ENCODE assay signal across 18 mouse cellular contexts in the genomic region with DNA sequence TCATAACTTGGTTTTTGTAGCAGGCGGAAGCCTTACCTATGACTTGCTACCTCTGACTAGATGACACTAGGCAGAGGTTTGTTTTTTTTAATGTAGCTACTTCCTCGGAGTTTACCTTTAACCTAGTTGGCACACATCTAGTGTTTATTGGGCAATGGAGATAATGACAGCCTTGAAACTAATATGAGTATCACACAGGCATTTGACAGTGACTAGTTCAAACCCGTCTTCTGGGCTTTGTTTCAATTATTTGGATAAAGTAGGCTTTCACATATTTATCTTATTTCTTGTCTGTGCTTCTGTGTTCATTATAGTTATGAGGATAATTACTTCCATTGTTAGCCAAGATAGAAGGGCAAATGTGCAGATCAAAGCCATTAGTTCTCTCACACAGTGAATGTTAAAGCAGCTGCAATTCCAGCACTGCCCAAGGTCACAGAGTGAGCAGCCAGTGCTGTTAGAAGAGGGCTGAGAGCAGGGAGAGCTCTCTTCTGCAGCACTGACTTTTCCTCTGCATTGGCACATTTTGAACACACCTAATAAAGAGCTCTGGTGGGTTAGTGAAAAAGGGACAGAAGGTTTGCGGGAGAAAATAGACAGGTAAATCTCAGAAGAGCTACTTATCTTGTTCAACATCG. TPM values are rescaled to one million over a fixed set of nuclear protein-coding genes. Genes with fewer than 3 reads are reported as not detected.
DNase-seq lines count a peak whose midpoint lies in the region; ATAC-seq and TF ChIP-seq lines count a peak whose summit lies in the region.
"Had no signal": no experiment of that assay in that cellular context is flagged by ENCODE, and none has a peak within 500 bp of the region (broad histone marks: within the 10 kb centered on the region; RNA-seq: fewer than 3 reads in every experiment).

No protein-coding gene starts in this region.

- WGBS in liver, adult 2 months = 46% methylated on average over 5 of the region's 5 CpGs
- WGBS in liver, embryonic 12.5 days (ENCODE audit: insufficient replicate concordance) = 71% methylated on average over 5 of the region's 5 CpGs
- WGBS in embryonic facial prominence, embryonic 15.5 days = 69% methylated on average over 5 of the region's 5 CpGs
- 70% methylated on average over 5 of the region's 5 CpGs for WGBS in intestine, embryonic 16.5 days

- peaks cover 69% of the 10 kb centered on the region for H3K36me3 ChIP-seq in liver, adult 2 months (ENCODE audit: control insufficient read depth, insufficient read depth, low read length)
- H3K36me3 ChIP-seq in liver, embryonic 12.5 days = peaks cover 84% of the 10 kb centered on the region
- H3K36me3 ChIP-seq in embryonic facial prominence, embryonic 15.5 days = peaks cover 60% of the 10 kb centered on the region
- no peaks in the 10 kb centered on the region for H3K36me3 ChIP-seq in intestine, embryonic 16.5 days (ENCODE audit: control insufficient read depth, insufficient read depth, low read length)

- H3K4me2 ChIP-seq in liver, embryonic 12.5 days = no peak overlapping the region
- no peak overlapping the region for H3K4me2 ChIP-seq in embryonic facial prominence, embryonic 15.5 days (replicated peaks)
- no peak overlapping the region for H3K4me2 ChIP-seq in intestine, embryonic 16.5 days (ENCODE audit: low read depth, low read length)
- H3K4me2 ChIP-seq: hindbrain, embryonic 15.5 days had no signal

- H3K79me2 ChIP-seq in liver, adult 2 months (ENCODE audit: control insufficient read depth, insufficient read depth, low read length) = peaks cover 5% of the 10 kb centered on the region; the same call in 1 of the 2 replicates

- no peak overlapping the region for H3K4me3 ChIP-seq in liver, adult 2 months (ENCODE audit: insufficient read depth, low read depth, low read length)
- no peak overlapping the region for H3K4me3 ChIP-seq in liver, embryonic 12.5 days
- no peak overlapping the region for H3K4me3 ChIP-seq in embryonic facial prominence, embryonic 15.5 days (replicated peaks)
- no peak overlapping the region for H3K4me3 ChIP-seq in intestine, embryonic 16.5 days (ENCODE audit: low read length)
- H3K4me3 ChIP-seq: hindbrain, embryonic 15.5 days had no signal

- H3K27ac ChIP-seq in liver, adult 2 months (replicated peaks; ENCODE audit: insufficient read depth, low read depth, low read length) = peak overlapping the region; percentile 54
- no peak overlapping the region for H3K27ac ChIP-seq in liver, embryonic 12.5 days
- peak overlapping the region; percentile 48; the same call in 1 of the 2 replicates for H3K27ac ChIP-seq in embryonic facial prominence, embryonic 15.5 days (replicated peaks)
- H3K27ac ChIP-seq in intestine, embryonic 16.5 days (ENCODE audit: low read length) = peak overlapping the region; percentile 86
- H3K27ac ChIP-seq: hindbrain, embryonic 15.5 days had no signal

- no peaks in the 10 kb centered on the region for H3K27me3 ChIP-seq in liver, adult 2 months (ENCODE audit: control insufficient read depth, insufficient read depth, low read length)
- no peaks in the 10 kb centered on the region for H3K27me3 ChIP-seq in liver, embryonic 12.5 days (replicated peaks)
- no peaks in the 10 kb centered on the region for H3K27me3 ChIP-seq in embryonic facial prominence, embryonic 15.5 days
- H3K27me3 ChIP-seq in intestine, embryonic 16.5 days (replicated peaks; ENCODE audit: control insufficient read depth, insufficient read depth, low read length) = no peaks in the 10 kb centered on the region
- H3K27me3 ChIP-seq: hindbrain, embryonic 15.5 days had no signal

- no peaks in the 10 kb centered on the region for H3K9me3 ChIP-seq in liver, embryonic 12.5 days (replicated peaks)
- H3K9me3 ChIP-seq in embryonic facial prominence, embryonic 15.5 days (replicated peaks) = no peaks in the 10 kb centered on the region
- no peaks in the 10 kb centered on the region for H3K9me3 ChIP-seq in intestine, embryonic 16.5 days (ENCODE audit: control insufficient read depth, low read length)
- H3K9me3 ChIP-seq: hindbrain, embryonic 15.5 days had no signal

- no peak for TF ChIP-seq CTCF in liver, adult 2 months (IDR thresholded peaks at IDR 0.05; ENCODE audit: low read depth, low read length)

- ATAC-seq in liver, embryonic 12.5 days = no peak
- no peak for ATAC-seq in embryonic facial prominence, embryonic 15.5 days (ENCODE audit: insufficient number of reproducible peaks, low FRiP score, low TSS enrichment, low read depth)
- peak; percentile 65 for ATAC-seq in intestine, embryonic 16.5 days
- ATAC-seq: forebrain, postnatal 0 days had no signal

- peak; percentile 55 for DNase-seq in adrenal gland, postnatal 14 days
- no peak for DNase-seq in adrenal gland, postnatal 10 days
- DNase-seq in liver, adult 2 months (ENCODE audit: extremely low read depth, low read depth, low spot score) = peak; percentile 95
- DNase-seq in urinary bladder, postnatal 25 days (ENCODE audit: low spot score) = no peak
- DNase-seq in cerebellum, adult 11-12 months = no peak
- DNase-seq: cerebellum, postnatal 14 days; forebrain, postnatal 0 days; gastrocnemius, postnatal 25 days; kidney, postnatal 10 days; left cerebral cortex, postnatal 4 days; lung, adult 2 months; thymus, postnatal 25 days had no signal

- no peak overlapping the region for H3K9ac ChIP-seq in liver, adult 2 months (ENCODE audit: low read depth, low read length)
- no peak overlapping the region for H3K9ac ChIP-seq in liver, embryonic 12.5 days
- no peak overlapping the region for H3K9ac ChIP-seq in embryonic facial prominence, embryonic 15.5 days
- 0 out of 2 replicates have a peak overlapping the region, but pooled peaks have one; percentile 29 for H3K9ac ChIP-seq in intestine, embryonic 16.5 days (ENCODE audit: low read depth, low read length)
- H3K9ac ChIP-seq: forebrain, postnatal 0 days; hindbrain, embryonic 15.5 days had no signal

- no peak for TF ChIP-seq POLR2A in liver, adult 2 months (IDR thresholded peaks at IDR 0.05; ENCODE audit: extremely low read depth, insufficient read depth, low read length)

- peaks cover 26% of the 10 kb centered on the region for H3K4me1 ChIP-seq in liver, adult 2 months (ENCODE audit: control insufficient read depth, insufficient read depth, low read length)
- H3K4me1 ChIP-seq in liver, embryonic 12.5 days = peaks cover 9% of the 10 kb centered on the region; the same call in 1 of the 2 replicates
- peaks cover 9% of the 10 kb centered on the region for H3K4me1 ChIP-seq in embryonic facial prominence, embryonic 15.5 days
- H3K4me1 ChIP-seq in intestine, embryonic 16.5 days (ENCODE audit: control insufficient read depth, insufficient read depth, low read length) = peaks cover 20% of the 10 kb centered on the region; the same call in 1 of the 2 replicates
- H3K4me1 ChIP-seq: hindbrain, embryonic 15.5 days had no signal

RNA-seq across cellular contexts. Expression of gene Hadhb, which starts 15.4 kb away (rescaled TPM):
- 1,392 and 1,422 TPM in 2 replicates for total RNA-seq in adrenal gland, postnatal 14 days (2021)
- 1,000 to 10,000 TPM; 1,471 to 1,600 TPM for total RNA-seq in adrenal gland, postnatal 10 days (2021)
- total RNA-seq in liver, adult 2 months (2014; rRNA removed) = 252 and 270 TPM in 2 replicates
- polyA plus RNA-seq in liver, adult 2 months (2012; rRNA removed) = 137 and 138 TPM in 2 replicates
- polyA plus RNA-seq in liver, embryonic 12.5 days (2016; fragmentation: Nextera tagmentation; extraction: Ambion mirVana) = 113 and 116 TPM in 2 replicates
- 128 and 140 TPM in 2 replicates for polyA plus RNA-seq in embryonic facial prominence, embryonic 15.5 days (2015; fragmentation: Nextera tagmentation; extraction: Ambion mirVana)
- 340 and 367 TPM in 2 replicates for polyA plus RNA-seq in intestine, embryonic 16.5 days (2015; fragmentation: Nextera tagmentation; extraction: Ambion mirVana)

RNA-seq across cellular contexts. Expression of gene Hadha, which starts 15.5 kb away (rescaled TPM):
- 813 and 814 TPM in 2 replicates for total RNA-seq in adrenal gland, postnatal 14 days (2021)
- total RNA-seq in adrenal gland, postnatal 10 days (2021) = 100 to 1,000 TPM; 921 to 997 TPM
- 218 and 239 TPM in 2 replicates for total RNA-seq in liver, adult 2 months (2014; rRNA removed)
- 106 and 124 TPM in 2 replicates for polyA plus RNA-seq in liver, adult 2 months (2012; rRNA removed)
- polyA plus RNA-seq in liver, embryonic 12.5 days (2016; fragmentation: Nextera tagmentation; extraction: Ambion mirVana) = 92.2 and 103 TPM in 2 replicates
- 123 TPM in 2 replicates for polyA plus RNA-seq in embryonic facial prominence, embryonic 15.5 days (2015; fragmentation: Nextera tagmentation; extraction: Ambion mirVana)
- polyA plus RNA-seq in intestine, embryonic 16.5 days (2015; fragmentation: Nextera tagmentation; extraction: Ambion mirVana) = 232 and 255 TPM in 2 replicates

RNA-seq across cellular contexts. Expression of gene Adgrf3, which starts 35.1 kb away (rescaled TPM):
- 0.19 TPM in 1 of 2 replicates, not detected in the other for total RNA-seq in adrenal gland, postnatal 14 days (2021)
- under 1 TPM; 0.30 to 0.58 TPM for total RNA-seq in adrenal gland, postnatal 10 days (2021)
- total RNA-seq in liver, adult 2 months (2014; rRNA removed) = not detected in 2 replicates
- polyA plus RNA-seq in liver, adult 2 months (2012; rRNA removed) = not detected in 2 replicates
- not detected in 2 replicates for polyA plus RNA-seq in liver, embryonic 12.5 days (2016; fragmentation: Nextera tagmentation; extraction: Ambion mirVana)
- polyA plus RNA-seq in embryonic facial prominence, embryonic 15.5 days (2015; fragmentation: Nextera tagmentation; extraction: Ambion mirVana) = 0.16 TPM in 1 of 2 replicates, not detected in the other
- polyA plus RNA-seq in intestine, embryonic 16.5 days (2015; fragmentation: Nextera tagmentation; extraction: Ambion mirVana) = 0.15 and 0.29 TPM in 2 replicates
- total RNA-seq: forebrain, postnatal 0 days; gastrocnemius, postnatal 25 days; layer of hippocampus, postnatal 14 days; left cerebral cortex, postnatal 4 days; megakaryocyte-erythroid progenitor cell, adult 5-6 weeks had no signal
- polyA plus RNA-seq: forebrain, postnatal 0 days; hindbrain, embryonic 15.5 days had no signal

Comparison
In these comparisons a context has a peak if more than half of its experiments do, and no peak if none do; other contexts are left out.
1. DNase-seq: peak in adrenal gland, postnatal 14 days (single experiment) and liver, adult 2 months (single experiment); none in adrenal gland, postnatal 10 days (single experiment), urinary bladder, postnatal 25 days (single experiment) and cerebellum, adult 11-12 months (single experiment).